ENCODE assay signal across 8 mouse cellular contexts in the genomic region with DNA sequence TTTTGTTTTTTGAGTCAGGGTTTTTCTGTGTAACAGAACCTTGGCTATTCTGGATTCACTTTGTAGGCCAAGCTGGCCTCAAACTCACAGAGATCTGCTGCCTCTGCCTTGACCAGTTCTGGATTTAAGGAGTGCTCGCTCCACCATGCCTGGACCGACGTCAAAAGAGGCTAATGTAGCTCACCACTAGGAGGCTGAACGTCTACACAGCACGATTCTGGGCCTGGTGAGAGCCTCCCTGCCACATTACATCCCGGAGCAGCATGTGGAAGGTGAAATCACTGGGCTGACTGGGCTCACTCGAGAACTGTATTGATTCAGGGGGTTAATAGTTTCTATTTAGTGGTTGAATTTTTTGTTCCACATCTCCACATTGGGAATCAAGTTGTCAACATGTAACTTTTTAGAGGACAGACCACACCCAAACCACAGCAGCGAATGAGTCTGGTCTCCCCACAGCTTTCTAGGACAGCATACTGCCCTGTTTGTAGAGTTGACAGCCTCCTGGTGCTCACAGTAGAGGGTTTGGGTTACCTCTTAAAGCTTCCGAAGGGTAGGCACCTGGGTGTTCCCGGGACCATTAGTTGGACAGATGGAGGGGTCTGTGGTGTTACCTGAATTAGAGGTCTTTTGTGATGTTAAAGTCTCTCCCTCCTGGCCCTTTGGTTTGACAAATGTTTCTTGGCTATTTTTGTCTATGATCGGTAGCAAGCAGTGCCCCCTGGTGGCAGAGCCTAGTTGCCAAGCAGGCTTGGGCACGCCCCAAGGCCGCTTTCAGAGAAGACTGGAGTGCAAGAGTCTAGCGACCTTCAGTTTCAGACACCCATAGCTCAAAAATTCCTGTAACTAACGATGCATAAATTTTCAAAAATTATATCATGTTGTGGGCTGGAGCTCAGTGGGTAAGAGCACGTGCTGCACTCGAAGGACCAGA. TPM values are rescaled to one million over a fixed set of nuclear protein-coding genes. Genes with fewer than 3 reads are reported as not detected.
A peak's percentile ranks its signal among the peaks of the same experiment; 100 is the strongest.
DNase-seq lines count a peak whose midpoint lies in the region; ATAC-seq lines count a peak whose summit lies in the region.

No protein-coding gene starts in this region.

- intact Hi-C loops in heart, postnatal 25 days (cut with DNase I) = loop anchor here (1.0 kb wide), 1 partner anchor 52 kb away; the partner anchor contains the start of gene Gm49601
- intact Hi-C loops in left cerebral cortex, postnatal 14 days (cut with DNase I) = loop anchor here (2.0 kb wide), 1 partner anchor 51 kb away; the partner anchor contains the start of gene Gm49601

- DNase-seq in heart, adult 8-10 months (ENCODE audit: low spot score) = peak; percentile 60
- DNase-seq in heart, postnatal 25 days (ENCODE audit: low spot score) = no peak
- DNase-seq in adrenal gland, adult 8-10 months = peak; percentile 56
- peak; percentile 43 for DNase-seq in embryo, embryonic 11.5 days (ENCODE audit: low read depth, low spot score)
- DNase-seq in intestine, embryonic 14.5 days (ENCODE audit: low spot score) = peak; percentile 88
- DNase-seq in left cerebral cortex, postnatal 14 days (ENCODE audit: low spot score in 2 of 2) = peak; percentile 42 to 64
- peak; percentile 26 for DNase-seq in testis, postnatal 14 days (ENCODE audit: low spot score)

- H3K4me3 ChIP-seq in intestine, embryonic 14.5 days (ENCODE audit: low read depth, low read length) = no peak overlapping the region
- no peak overlapping the region for H3K4me3 ChIP-seq in neural tube, embryonic 12.5 days

- no peaks in the 10 kb centered on the region for H3K36me3 ChIP-seq in intestine, embryonic 14.5 days (ENCODE audit: control insufficient read depth, insufficient read depth, low read length)
- no peaks in the 10 kb centered on the region for H3K36me3 ChIP-seq in neural tube, embryonic 12.5 days

- ATAC-seq in intestine, embryonic 14.5 days (replicated peaks; ENCODE audit: low FRiP score, low TSS enrichment, low read depth) = peak; percentile 19; the same call in 1 of the 2 replicates
- 0 out of 2 replicates have a peak, but pooled peaks have one; percentile 13 for ATAC-seq in neural tube, embryonic 12.5 days (ENCODE audit: low FRiP score, low read depth)

- WGBS in intestine, embryonic 14.5 days = 40% methylated on average over 17 of the region's 17 CpGs
- 38% methylated on average over 17 of the region's 17 CpGs for WGBS in neural tube, embryonic 12.5 days

- no peak overlapping the region for H3K27ac ChIP-seq in intestine, embryonic 14.5 days (ENCODE audit: low read depth)
- no peak overlapping the region for H3K27ac ChIP-seq in neural tube, embryonic 12.5 days

- H3K27me3 ChIP-seq in intestine, embryonic 14.5 days (replicated peaks; ENCODE audit: control insufficient read depth, insufficient read depth, low read length) = no peaks in the 10 kb centered on the region
- no peaks in the 10 kb centered on the region for H3K27me3 ChIP-seq in neural tube, embryonic 12.5 days (replicated peaks)

- no peaks in the 10 kb centered on the region for H3K9me3 ChIP-seq in intestine, embryonic 14.5 days (ENCODE audit: control insufficient read depth, low read length)
- no peaks in the 10 kb centered on the region for H3K9me3 ChIP-seq in neural tube, embryonic 12.5 days

- H3K4me2 ChIP-seq in intestine, embryonic 14.5 days (ENCODE audit: low read length) = no peak overlapping the region
- no peak overlapping the region for H3K4me2 ChIP-seq in neural tube, embryonic 12.5 days (replicated peaks)

- H3K4me1 ChIP-seq in intestine, embryonic 14.5 days (replicated peaks; ENCODE audit: control insufficient read depth, insufficient read depth, low read length) = no peaks in the 10 kb centered on the region
- no peaks in the 10 kb centered on the region for H3K4me1 ChIP-seq in neural tube, embryonic 12.5 days

- no peak overlapping the region for H3K9ac ChIP-seq in intestine, embryonic 14.5 days (ENCODE audit: low read length)
- H3K9ac ChIP-seq in neural tube, embryonic 12.5 days = no peak overlapping the region

RNA-seq across cellular contexts. Expression of gene Sept5, which starts 48.3 kb away (rescaled TPM):
- 1 to 10 TPM; 2.2 to 4.1 (median 3.0) TPM for total RNA-seq in heart, adult 8-10 months (2022)
- 1 to 10 TPM; 3.9 to 4.6 TPM for total RNA-seq in heart, postnatal 25 days (2021)
- total RNA-seq in adrenal gland, adult 8-10 months (2022) = 10 to 100 TPM in 3 of 4 experiments, 1 to 10 TPM in 1; 8.5 to 18.5 (median 12.0) TPM
- polyA plus RNA-seq in intestine, embryonic 14.5 days (2014; fragmentation: Nextera tagmentation; extraction: Ambion mirVana) = 29.3 and 29.9 TPM in 2 replicates
- 100 to 1,000 TPM; 866 to 932 TPM for total RNA-seq in left cerebral cortex, postnatal 14 days (2021)
- 117 and 125 TPM in 2 replicates for polyA plus RNA-seq in neural tube, embryonic 12.5 days (2016; fragmentation: Nextera tagmentation; extraction: Ambion mirVana)

RNA-seq across cellular contexts. Expression of gene Gm49601, which starts 51.8 kb away (rescaled TPM):
- 1 to 10 TPM in 1 of 4 experiments, under 1 TPM in 3; 0.46 to 2.0 (median 0.66) TPM for total RNA-seq in heart, adult 8-10 months (2022)
- total RNA-seq in heart, postnatal 25 days (2021) = 1 to 10 TPM; 1.0 to 1.6 TPM
- 1 to 10 TPM; 3.6 to 8.5 (median 5.6) TPM for total RNA-seq in adrenal gland, adult 8-10 months (2022)
- polyA plus RNA-seq in intestine, embryonic 14.5 days (2014; fragmentation: Nextera tagmentation; extraction: Ambion mirVana) = 2.0 and 2.2 TPM in 2 replicates
- total RNA-seq in left cerebral cortex, postnatal 14 days (2021) = 100 to 1,000 TPM; 216 to 232 TPM
- polyA plus RNA-seq in neural tube, embryonic 12.5 days (2016; fragmentation: Nextera tagmentation; extraction: Ambion mirVana) = 11.8 and 12.1 TPM in 2 replicates

RNA-seq across cellular contexts. Expression of gene Gp1bb, which starts 55.8 kb away (rescaled TPM):
- total RNA-seq in heart, adult 8-10 months (2022) = 1 to 10 TPM in 1 of 4 experiments, under 1 TPM in 3; 0.28 to 1.9 (median 0.36) TPM
- 1 to 10 TPM in 1 of 2 experiments, under 1 TPM in 1; 0.36 to 1.1 TPM for total RNA-seq in heart, postnatal 25 days (2021)
- total RNA-seq in adrenal gland, adult 8-10 months (2022) = not detected
- polyA plus RNA-seq in intestine, embryonic 14.5 days (2014; fragmentation: Nextera tagmentation; extraction: Ambion mirVana) = 1.9 and 2.0 TPM in 2 replicates
- total RNA-seq in left cerebral cortex, postnatal 14 days (2021) = 1 to 10 TPM; 1.8 to 2.5 TPM
- polyA plus RNA-seq in neural tube, embryonic 12.5 days (2016; fragmentation: Nextera tagmentation; extraction: Ambion mirVana) = 12.0 and 12.7 TPM in 2 replicates

Comparison
In these comparisons a context has a peak if more than half of its experiments do, and no peak if none do; other contexts are left out.
1. RNA of gene Sept5, which starts 48.3 kb away (total RNA-seq): 866 to 932 TPM in left cerebral cortex, postnatal 14 days; 8.5 to 18.5 TPM in adrenal gland, adult 8-10 months, 3.9 to 4.6 TPM in heart, postnatal 25 days and 2.2 to 4.1 TPM in heart, adult 8-10 months; every median in the first group is over 10 times any median in the second.
2. RNA of gene Gm49601, which starts 51.8 kb away (total RNA-seq): 216 to 232 TPM in left cerebral cortex, postnatal 14 days; 3.6 to 8.5 TPM in adrenal gland, adult 8-10 months, 1.0 to 1.6 TPM in heart, postnatal 25 days and 0.46 to 2.0 TPM in heart, adult 8-10 months; every median in the first group is over 10 times any median in the second.